Mouse (Mus musculus) liver, postnatal 0 days (tissue): Measurements from ENCODE around the gene Abhd10.

Source experiments
- CTCF ChIP-seq: sonication (generic); IDR thresholded peaks from 2 replicates; pipeline ENCODE4 v1.5.1; 2016; ENCODE audit warnings: antibody characterized with exemption, low read depth
- EP300 ChIP-seq: IDR thresholded peaks from 2 replicates; pipeline ENCODE4 v1.6.1; 2016; ENCODE audit warnings: antibody characterized with exemption, low read depth, mild to moderate bottlenecking

GRCm38 (mm10) chr16:45737880-45738279, 4.9 kb downstream of the Abhd10 start:
- TF ChIP-seq CTCF, result no peak
- TF ChIP-seq EP300, result no peak
